Mouse (Mus musculus): ENCODE measurements around the gene Zfp322a. TPM values are rescaled to one million over a fixed set of nuclear protein-coding genes. Genes with fewer than 3 reads are reported as not detected.
"Not testable (repeated sequence)": the region's sequence is repeated elsewhere in the genome, so short reads cannot be mapped to it uniquely, and the experiment has no call there.

Zfp322a gene
- total RNA-seq, 4 experiments from 2014 or later: 7.2 to 11.7 (median 8.3) TPM

DNA sequence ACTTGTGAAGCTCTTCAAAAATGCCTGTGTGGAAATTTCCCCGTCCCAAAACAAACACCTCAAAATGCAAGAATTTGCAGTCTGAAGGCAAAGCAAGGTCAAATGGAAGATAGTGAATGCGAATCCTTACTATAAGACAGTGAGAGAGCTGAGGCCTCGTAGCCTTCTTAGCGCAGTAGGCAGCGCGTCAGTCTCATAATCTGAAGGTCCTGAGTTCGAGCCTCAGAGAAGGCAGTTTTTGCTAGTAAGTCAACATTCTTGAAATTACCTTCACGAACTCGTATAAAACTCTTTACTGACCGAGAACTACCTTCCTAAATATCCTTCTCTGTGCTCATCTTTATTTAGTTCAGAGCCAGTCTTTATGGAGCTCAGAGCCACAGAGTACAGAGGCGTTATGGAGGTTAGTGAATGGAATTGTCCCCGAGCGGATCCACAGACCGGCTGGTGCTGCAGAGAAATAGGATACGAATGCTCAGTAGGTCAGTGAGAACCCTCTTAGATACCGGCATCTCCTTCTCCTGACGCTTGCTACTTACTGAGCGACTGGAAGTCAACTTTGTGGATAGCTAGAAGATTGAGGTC, 51.6 kb downstream of the Zfp322a start:
- DNase-seq (ENCODE audit: low spot score in 2 of 2): no peak

DNA sequence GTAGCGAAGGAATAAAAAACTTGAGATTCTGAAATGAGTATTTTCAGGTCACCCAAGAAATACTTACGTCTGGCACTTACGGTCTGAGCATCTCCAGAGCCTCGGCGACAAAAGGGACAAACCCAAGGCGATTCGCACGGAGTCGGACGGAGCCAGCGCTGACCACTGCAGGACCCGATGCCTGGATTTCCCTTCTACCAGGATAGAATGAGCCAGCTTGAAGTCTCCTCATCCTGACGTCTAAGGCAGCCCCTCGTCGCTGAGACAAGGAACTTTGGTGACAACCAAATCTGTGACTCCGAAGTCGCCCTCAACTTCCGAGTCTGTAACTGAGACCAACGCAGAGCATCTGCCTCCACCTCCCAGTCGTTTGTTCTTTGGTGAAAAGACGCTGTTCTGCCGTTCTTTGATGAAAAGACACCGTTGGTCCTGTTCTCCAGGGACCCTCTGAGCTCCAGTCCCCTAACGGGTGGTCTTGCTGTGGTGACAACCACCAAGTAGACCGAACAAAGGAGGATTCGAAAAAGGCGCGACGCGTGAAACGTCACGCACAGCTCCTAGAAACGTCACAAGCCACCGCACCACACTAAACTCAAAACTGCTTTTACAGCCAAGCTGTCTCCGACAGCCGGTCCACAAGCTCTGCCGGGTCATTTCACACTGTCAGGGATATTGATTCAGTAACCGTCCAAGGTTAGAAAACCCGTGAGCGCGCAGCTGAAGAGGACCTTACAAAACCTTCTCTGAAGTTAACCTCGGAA, 55.9 kb downstream of the Zfp322a start:
- DNase-seq (ENCODE audit: low spot score in 2 of 2): no peak

DNA sequence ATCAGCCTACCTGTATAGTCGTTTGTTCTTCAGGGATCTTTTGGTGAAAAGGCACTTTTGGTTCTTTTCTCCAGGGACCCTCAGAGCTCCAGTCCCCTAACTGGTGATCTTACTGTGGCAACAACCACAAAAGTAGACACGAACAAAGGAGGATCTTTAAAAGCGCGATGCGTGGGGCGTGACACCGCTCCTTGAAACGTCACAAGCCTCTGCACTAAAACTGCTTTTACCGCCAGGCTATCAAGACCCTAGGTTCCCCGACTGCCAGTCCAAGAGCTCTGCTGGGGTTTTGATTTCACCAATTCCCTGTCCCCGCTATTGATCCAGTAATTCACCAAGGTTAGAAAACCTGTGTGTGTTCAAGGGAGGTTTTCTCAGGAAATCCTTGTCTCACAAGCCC, 59.0 kb downstream of the Zfp322a start:
- DNase-seq (ENCODE audit: low spot score in 2 of 2): no peak

DNA sequence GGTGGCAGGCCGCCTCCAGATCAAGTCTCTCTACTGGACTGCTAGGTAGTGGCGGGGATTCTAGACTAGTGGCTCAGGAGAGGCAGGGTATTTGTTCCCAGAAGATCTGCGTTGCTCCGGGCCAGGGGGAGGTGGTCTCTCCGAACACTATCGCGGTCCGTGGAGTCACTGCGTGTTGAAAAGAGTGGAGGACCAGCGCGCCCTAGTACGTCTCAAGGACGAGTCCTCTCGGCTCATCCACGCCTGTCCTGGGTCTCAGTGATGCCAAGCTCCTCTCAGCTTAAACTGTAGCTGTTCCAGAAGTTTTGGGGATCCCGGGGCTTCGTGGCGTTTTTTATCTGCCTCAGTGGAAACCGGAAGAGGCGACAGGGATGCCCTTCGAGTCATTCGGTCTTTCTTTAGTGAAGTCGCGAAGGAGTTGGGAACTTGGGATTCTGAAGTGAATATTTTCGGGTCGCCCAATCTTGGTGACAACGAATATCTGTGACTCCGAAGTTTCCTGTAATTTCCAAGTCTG, 59.5 kb downstream of the Zfp322a start:
- DNase-seq (ENCODE audit: low spot score in 2 of 2): no peak

- DNase-seq (ENCODE audit: low spot score in 2 of 2): not testable (repeated sequence)
Measured at GRCm38 (mm10) chr13:23308639-23309307, 60.2 kb downstream of the Zfp322a start.

DNA sequence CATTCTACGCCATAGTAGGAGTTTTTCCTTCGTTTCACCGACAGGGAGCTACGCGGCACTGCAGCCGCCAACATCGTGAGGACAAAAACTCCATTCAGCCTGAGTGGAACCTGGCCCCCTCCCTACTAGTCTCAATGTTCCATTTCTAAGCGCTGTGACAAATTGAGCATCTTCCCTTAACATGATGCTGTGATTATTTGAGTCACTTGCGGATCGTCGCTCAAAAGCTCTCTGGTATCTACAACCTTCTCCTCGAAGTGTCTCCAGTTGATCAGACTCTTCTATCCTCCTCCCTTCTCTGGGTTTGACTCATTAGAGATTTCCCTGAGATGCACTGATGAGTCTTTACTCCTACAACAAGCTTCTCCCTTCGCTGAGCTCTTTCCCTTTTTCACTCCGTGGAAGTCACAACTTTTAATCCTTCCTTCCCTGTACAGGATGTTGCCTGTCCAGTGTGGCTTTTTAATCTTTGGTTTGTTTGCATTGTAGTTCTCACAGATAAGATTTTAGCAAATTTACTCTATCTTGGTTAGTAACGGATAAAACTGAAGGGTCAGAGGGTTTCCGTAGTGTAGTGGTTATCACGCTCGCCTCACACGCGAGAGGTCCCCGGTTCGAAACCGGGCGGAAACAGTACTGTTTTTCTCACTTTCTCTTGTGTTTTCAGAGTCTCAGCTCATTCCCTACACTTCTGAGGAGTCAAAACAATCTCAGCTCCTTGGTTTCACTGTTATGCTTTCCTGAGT, 61.8 kb downstream of the Zfp322a start:
- DNase-seq (ENCODE audit: low spot score in 2 of 2): no peak

GRCm38 (mm10) chr13:23306707-23307068, 62.3 kb downstream of the Zfp322a start:
- no peak for DNase-seq (ENCODE audit: low spot score in 2 of 2)

Other genes starting within 250 kb of the Zfp322a start
- gene Vmn1r218, start 236.1 kb downstream of the Zfp322a start, total RNA-seq (2022): not detected
- gene Vmn1r219, start 209.9 kb downstream of the Zfp322a start, total RNA-seq (2022): not detected
- not detected for gene Vmn1r220, start 181.2 kb downstream of the Zfp322a start, total RNA-seq (2022)
- gene Vmn1r221, start 155.1 kb downstream of the Zfp322a start, total RNA-seq (2022): not detected
- gene Vmn1r222, start 133.3 kb downstream of the Zfp322a start, total RNA-seq (2022): not detected
- not detected for gene Vmn1r223, start 122.1 kb downstream of the Zfp322a start, total RNA-seq (2022)
- gene Abt1, start 54.7 kb upstream of the Zfp322a start, total RNA-seq (2022): 1 to 10 TPM; 3.2 to 4.8 (median 4.0) TPM
- gene Btn1a1, start 96.7 kb upstream of the Zfp322a start, total RNA-seq (2022): not detected
- not detected for gene Btn2a2, start 119.6 kb upstream of the Zfp322a start, total RNA-seq (2022)
- gene Hist1h4h, start 161.8 kb upstream of the Zfp322a start, total RNA-seq (2022): 100 to 1,000 TPM; 131 to 174 (median 160) TPM
- 1 to 10 TPM in 1 of 4 experiments, not detected in 3; 1.5 TPM for gene Hist1h2af, start 164.7 kb upstream of the Zfp322a start, total RNA-seq (2022)
- 1 to 10 TPM in 1 of 4 experiments, under 1 TPM in 1, not detected in 2; 0.75 to 2.2 TPM for gene Hist1h3g, start 166.2 kb upstream of the Zfp322a start, total RNA-seq (2022)
- 1 to 10 TPM in 2 of 4 experiments, under 1 TPM in 2; 0.82 to 1.6 (median 1.2) TPM for gene Hist1h2bh, start 174.2 kb upstream of the Zfp322a start, total RNA-seq (2022)
- 1 to 10 TPM; 3.1 to 5.0 (median 4.4) TPM for gene Hist1h3f, start 174.8 kb upstream of the Zfp322a start, total RNA-seq (2022)
- 10 to 100 TPM; 14.0 to 20.7 (median 16.1) TPM for gene Hist1h4f, start 182.4 kb upstream of the Zfp322a start, total RNA-seq (2022)
- gene Hist1h1d, start 184.1 kb upstream of the Zfp322a start, total RNA-seq (2022): 1 to 10 TPM in 3 of 4 experiments, under 1 TPM in 1; 0.87 to 1.3 (median 1.3) TPM
- 10 to 100 TPM; 14.8 to 21.5 (median 18.9) TPM for gene Hist1h3e, start 193.2 kb upstream of the Zfp322a start, total RNA-seq (2022)
- gene Hist1h2ae, start 202.0 kb upstream of the Zfp322a start, total RNA-seq (2022): 1 to 10 TPM in 2 of 4 experiments, under 1 TPM in 2; 0.54 to 1.1 (median 0.88) TPM
- gene Hist1h2bg, start 202.2 kb upstream of the Zfp322a start, total RNA-seq (2022): 1 to 10 TPM; 5.2 to 8.5 (median 7.2) TPM
- gene Hist1h2bf, start 205.0 kb upstream of the Zfp322a start, total RNA-seq (2022): 1 to 10 TPM; 2.0 to 6.7 (median 5.1) TPM
- 1 to 10 TPM in 1 of 4 experiments, not detected in 3; 2.2 TPM for gene Hist1h2ad, start 205.2 kb upstream of the Zfp322a start, total RNA-seq (2022)
- gene Hist1h3d, start 206.6 kb upstream of the Zfp322a start, total RNA-seq (2022): 1 to 10 TPM; 2.5 to 4.0 (median 3.2) TPM
- gene Hist1h4d, start 212.4 kb upstream of the Zfp322a start, total RNA-seq (2022): 10 to 100 TPM; 37.8 to 57.9 (median 48.1) TPM